Mouse (Mus musculus): ENCODE data around the gene Sae1. TPM values are rescaled to one million over a fixed set of nuclear protein-coding genes. Genes with fewer than 3 reads are reported as not detected.
A peak's percentile ranks its signal among the peaks of the same experiment; 100 is the strongest.
"Not testable (repeated sequence)": the region's sequence is repeated elsewhere in the genome, so short reads cannot be mapped to it uniquely, and the experiment has no call there.

The Sae1 gene
- polyA plus RNA-seq, 1 experiment = 61.0 TPM

- Histone ChIP-seq H3K27ac (ENCODE audit: control insufficient read depth, insufficient read depth, low read length) (peak overlapping the region; percentile 86), H3K27me3 (ENCODE audit: control insufficient read depth, insufficient read depth, low read length) (no peaks in the 10 kb centered on the region), H3K4me3 (ENCODE audit: control insufficient read depth, insufficient read depth, low read length) (peak overlapping the region; percentile 57), H3K36me3 (ENCODE audit: control insufficient read depth, insufficient read depth, low read length) (no peaks in the 10 kb centered on the region), H3K4me1 (replicated peaks; ENCODE audit: control insufficient read depth, insufficient read depth, low read length) (peaks cover 13% of the 10 kb centered on the region)
- DNase-seq = peak; percentile 87
- WGBS = 2% methylated on average over 31 of the region's 31 CpGs
- TF ChIP-seq POLR2A (IDR thresholded peaks at IDR 0.05; ENCODE audit: control insufficient read depth, extremely low read depth, insufficient read depth, low read length, poor library complexity) (peak; percentile 53), CTCF (IDR thresholded peaks at IDR 0.05; ENCODE audit: borderline replicate concordance, control insufficient read depth, extremely low read depth, insufficient read depth, low read length, poor library complexity) (no peak)
Measured at GRCm38 (mm10) chr7:16399098-16399819, 11.7 kb upstream of the Sae1 start.

DNA sequence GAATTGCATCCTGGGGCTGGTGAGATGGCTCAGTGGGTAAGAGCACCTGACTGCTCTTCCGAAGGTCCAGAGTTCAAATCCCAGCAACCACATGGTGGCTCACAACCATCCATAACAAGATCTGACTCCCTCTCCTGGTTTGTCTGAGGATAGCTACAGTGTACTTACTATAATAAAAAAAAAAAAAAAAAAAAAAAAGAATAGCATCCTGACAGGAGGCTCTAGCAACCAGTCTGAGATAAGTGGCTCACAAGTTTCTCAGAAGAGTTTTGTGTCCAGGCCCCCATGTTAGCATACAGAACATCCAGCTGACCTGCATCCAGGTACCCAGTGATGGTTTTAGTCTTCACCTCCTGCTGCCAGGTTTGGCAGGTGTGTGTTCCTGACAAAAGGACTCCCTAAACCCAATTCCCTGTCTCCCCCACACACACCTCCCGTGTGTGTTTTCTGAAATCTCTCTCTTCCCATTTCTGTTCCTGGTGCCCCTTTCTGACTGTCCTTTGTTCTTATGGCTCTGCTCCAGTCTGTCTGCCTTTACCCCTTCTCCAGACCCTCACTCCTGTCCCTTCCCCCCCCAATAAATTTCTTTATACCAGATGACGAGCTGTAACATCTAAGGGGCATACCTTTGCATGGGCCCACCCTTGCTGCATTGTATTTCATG, 10.9 kb upstream of the Sae1 start:
- Histone ChIP-seq H3K27me3 (ENCODE audit: control insufficient read depth, insufficient read depth, low read length) (no peaks in the 10 kb centered on the region), H3K27ac (ENCODE audit: control insufficient read depth, insufficient read depth, low read length) (peak overlapping the region; percentile 86), H3K36me3 (ENCODE audit: control insufficient read depth, insufficient read depth, low read length) (no peaks in the 10 kb centered on the region), H3K4me3 (ENCODE audit: control insufficient read depth, insufficient read depth, low read length) (peak overlapping the region; percentile 57; the same call in 1 of the 2 replicates), H3K4me1 (replicated peaks; ENCODE audit: control insufficient read depth, insufficient read depth, low read length) (peaks cover 11% of the 10 kb centered on the region)
- TF ChIP-seq CTCF (IDR thresholded peaks at IDR 0.05; ENCODE audit: borderline replicate concordance, control insufficient read depth, extremely low read depth, insufficient read depth, low read length, poor library complexity) (no peak), POLR2A (IDR thresholded peaks at IDR 0.05; ENCODE audit: control insufficient read depth, extremely low read depth, insufficient read depth, low read length, poor library complexity) (no peak)
- DNase-seq = no peak
- WGBS = 57% methylated on average over 3 of the region's 3 CpGs

GRCm38 (mm10) chr7:16397465-16397864, 9.9 kb upstream of the Sae1 start:
- Histone ChIP-seq H3K27me3 (ENCODE audit: control insufficient read depth, insufficient read depth, low read length) (no peaks in the 10 kb centered on the region), H3K4me3 (ENCODE audit: control insufficient read depth, insufficient read depth, low read length) (no peak overlapping the region), H3K27ac (ENCODE audit: control insufficient read depth, insufficient read depth, low read length) (no peak overlapping the region), H3K4me1 (replicated peaks; ENCODE audit: control insufficient read depth, insufficient read depth, low read length) (peaks cover 6% of the 10 kb centered on the region), H3K36me3 (ENCODE audit: control insufficient read depth, insufficient read depth, low read length) (no peaks in the 10 kb centered on the region)
- DNase-seq = no peak
- 73% methylated on average over 4 of the region's 4 CpGs for WGBS
- TF ChIP-seq POLR2A (IDR thresholded peaks at IDR 0.05; ENCODE audit: control insufficient read depth, extremely low read depth, insufficient read depth, low read length, poor library complexity) (no peak), CTCF (IDR thresholded peaks at IDR 0.05; ENCODE audit: borderline replicate concordance, control insufficient read depth, extremely low read depth, insufficient read depth, low read length, poor library complexity) (no peak)

DNA sequence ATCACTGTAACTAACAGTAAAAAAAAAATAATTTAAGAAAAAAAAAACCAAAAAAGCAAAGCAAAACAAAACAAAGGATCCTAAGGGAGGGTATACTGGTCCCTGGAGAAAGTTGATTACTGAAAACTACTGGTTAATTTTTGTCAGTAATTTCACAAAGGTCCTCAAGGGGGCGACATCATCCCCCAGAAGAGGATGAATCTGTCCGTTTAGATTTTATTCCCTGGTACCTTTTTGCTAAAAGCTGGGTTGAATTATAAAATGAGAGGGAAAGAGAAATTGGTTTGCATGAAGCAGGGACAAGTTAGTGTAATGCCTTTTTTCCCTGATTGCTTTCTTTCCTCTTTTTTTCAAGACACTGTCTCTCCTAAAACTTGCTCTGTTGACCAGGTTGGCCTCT, 8.3 kb upstream of the Sae1 start:
- H3K27me3 ChIP-seq (ENCODE audit: control insufficient read depth, insufficient read depth, low read length) = no peaks in the 10 kb centered on the region
- 0% methylated on average over 2 of the region's 2 CpGs for WGBS
- H3K4me1 ChIP-seq (replicated peaks; ENCODE audit: control insufficient read depth, insufficient read depth, low read length) = peaks cover 6% of the 10 kb centered on the region
- peak; percentile 56 for DNase-seq
- no peak overlapping the region for H3K4me3 ChIP-seq (ENCODE audit: control insufficient read depth, insufficient read depth, low read length)
- H3K36me3 ChIP-seq (ENCODE audit: control insufficient read depth, insufficient read depth, low read length) = no peaks in the 10 kb centered on the region
- H3K27ac ChIP-seq (ENCODE audit: control insufficient read depth, insufficient read depth, low read length) = no peak overlapping the region
- TF ChIP-seq CTCF (IDR thresholded peaks at IDR 0.05; ENCODE audit: borderline replicate concordance, control insufficient read depth, extremely low read depth, insufficient read depth, low read length, poor library complexity) (no peak), POLR2A (IDR thresholded peaks at IDR 0.05; ENCODE audit: control insufficient read depth, extremely low read depth, insufficient read depth, low read length, poor library complexity) (no peak)

DNA sequence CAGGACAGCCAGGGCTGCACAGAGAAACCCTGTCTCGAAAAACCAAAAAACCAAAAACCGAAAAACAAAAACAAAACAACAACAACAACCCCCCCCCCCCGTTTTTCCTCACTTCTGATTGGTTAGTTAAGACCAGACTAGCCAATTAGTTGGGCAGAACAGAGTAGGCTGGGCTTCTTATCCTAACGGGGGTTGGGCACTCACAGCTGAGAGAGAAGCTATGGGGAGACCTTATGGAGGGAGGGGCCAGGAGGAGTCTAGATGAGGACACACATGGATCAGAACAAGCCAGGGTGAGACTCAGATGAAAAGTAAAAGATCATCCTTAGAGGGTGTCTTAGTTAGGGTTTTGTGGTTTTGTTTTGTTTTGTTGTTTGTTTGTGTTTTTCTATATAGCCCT, 5.3 kb upstream of the Sae1 start:
- Histone ChIP-seq H3K4me3 (ENCODE audit: control insufficient read depth, insufficient read depth, low read length) (no peak overlapping the region), H3K27ac (ENCODE audit: control insufficient read depth, insufficient read depth, low read length) (no peak overlapping the region), H3K27me3 (ENCODE audit: control insufficient read depth, insufficient read depth, low read length) (no peaks in the 10 kb centered on the region), H3K4me1 (replicated peaks; ENCODE audit: control insufficient read depth, insufficient read depth, low read length) (no peaks in the 10 kb centered on the region), H3K36me3 (ENCODE audit: control insufficient read depth, insufficient read depth, low read length) (no peaks in the 10 kb centered on the region)
- TF ChIP-seq POLR2A (IDR thresholded peaks at IDR 0.05; ENCODE audit: control insufficient read depth, extremely low read depth, insufficient read depth, low read length, poor library complexity) (no peak), CTCF (IDR thresholded peaks at IDR 0.05; ENCODE audit: borderline replicate concordance, control insufficient read depth, extremely low read depth, insufficient read depth, low read length, poor library complexity) (no peak)
- no peak for DNase-seq
- 79% methylated on average over 4 of the region's 4 CpGs for WGBS

- WGBS = 94% methylated on average over 2 of the region's 2 CpGs
- not testable (repeated sequence) for H3K27ac ChIP-seq (ENCODE audit: control insufficient read depth, insufficient read depth, low read length); H3K4me3 ChIP-seq (ENCODE audit: control insufficient read depth, insufficient read depth, low read length); DNase-seq; H3K4me1 ChIP-seq (replicated peaks; ENCODE audit: control insufficient read depth, insufficient read depth, low read length); H3K27me3 ChIP-seq (ENCODE audit: control insufficient read depth, insufficient read depth, low read length); H3K36me3 ChIP-seq (ENCODE audit: control insufficient read depth, insufficient read depth, low read length)
Measured at GRCm38 (mm10) chr7:16389942-16390341, 2.3 kb upstream of the Sae1 start.

Measured in thymus, adult 2 months (tissue).